Mouse (Mus musculus) heart, embryonic 12.5 days (tissue): ENCODE measurements around the gene C130050O18Rik. TPM values are rescaled to one million over a fixed set of nuclear protein-coding genes. Genes with fewer than 3 reads are reported as not detected.

Experiments used
- ATAC-seq: fragments of 200-750 bp; cut with Nextera tagmentation; 2 replicates; pipeline ENCODE4 v1.8.0; 2017; ENCODE audit warnings: moderate TSS enrichment, moderate library complexity; ENCODE audit not compliant: insufficient number of reproducible peaks, low FRiP score
- H3K27ac ChIP-seq: fragments of 300-500 bp; sonication (generic); 2 replicates; pipeline ENCODE4 v1.5.1; 2016; ENCODE audit warnings: mild to moderate bottlenecking, moderate library complexity; ENCODE audit not compliant: poor library complexity, severe bottlenecking
- H3K27me3 ChIP-seq: fragments of 300-500 bp; sonication (generic); replicated peaks from 2 replicates; pipeline ENCODE4 v1.6.1; 2016; ENCODE audit warnings: mild to moderate bottlenecking, moderate library complexity
- H3K36me3 ChIP-seq: fragments of 300-500 bp; sonication (generic); 2 replicates; pipeline ENCODE4 v1.6.1; 2016; ENCODE audit warnings: mild to moderate bottlenecking, moderate library complexity
- H3K4me1 ChIP-seq: fragments of 300-500 bp; sonication (generic); replicated peaks from 2 replicates; pipeline ENCODE4 v1.6.1; 2016; ENCODE audit warnings: mild to moderate bottlenecking
- H3K4me2 ChIP-seq: fragments of 300-500 bp; sonication (generic); 2 replicates; pipeline ENCODE4 v1.6.1; 2016; ENCODE audit warnings: mild to moderate bottlenecking, moderate library complexity
- H3K4me3 ChIP-seq: fragments of 300-500 bp; sonication (generic); 2 replicates; pipeline ENCODE4 v1.5.1; 2016; ENCODE audit warnings: mild to moderate bottlenecking
- H3K9ac ChIP-seq: fragments of 300-500 bp; sonication (generic); 2 replicates; pipeline ENCODE4 v1.6.1; 2016; ENCODE audit warnings: mild to moderate bottlenecking, moderate library complexity
- H3K9me3 ChIP-seq: fragments of 300-500 bp; sonication (generic); replicated peaks from 2 replicates; pipeline ENCODE4 v1.6.1; 2016; ENCODE audit warnings: mild to moderate bottlenecking, moderate library complexity
- WGBS: fragments of 180-500 bp; shearing (Covaris S2); methylation state at CpG from one replicate; pipeline ENCODE4 v1.1.7; 2016; 5-methylcytosine and 5-hydroxymethylcytosine counted together
- polyA plus RNA-seq: library from polyadenylated mRNA; unstranded; fragments of >200 nt; fragmentation: Nextera tagmentation; extraction: Ambion mirVana; gene quantifications from 2 replicates; pipeline ENCODE4 v1.2.1, GENCODE M21; 2016

The C130050O18Rik gene
- polyA plus RNA-seq, 1 experiment from 2014 or later = 0.10 TPM

DNA sequence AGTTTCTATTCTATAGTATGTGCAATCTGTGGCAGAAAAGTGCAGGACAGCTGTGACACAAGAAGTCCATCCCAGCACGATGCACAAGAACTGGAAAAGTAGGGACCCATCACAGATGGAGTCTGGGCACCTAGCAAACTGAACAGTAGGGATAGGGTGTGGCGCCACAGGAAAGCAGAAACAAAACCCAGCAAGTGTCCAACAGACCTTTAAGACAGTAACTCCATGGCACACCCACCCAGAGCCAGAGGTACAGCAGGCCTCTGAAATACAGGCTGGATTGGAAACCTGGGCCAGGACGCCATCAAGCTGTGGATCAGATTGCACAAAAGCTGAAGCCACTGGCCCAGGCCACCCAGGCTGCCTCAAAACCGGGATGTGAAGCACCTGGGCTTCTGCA lies 37.9 kb downstream of the C130050O18Rik start:
- Histone ChIP-seq H3K27ac (no peak overlapping the region), H3K9ac (no peak overlapping the region), H3K4me3 (no peak overlapping the region), H3K4me1 (no peaks in the 10 kb centered on the region), H3K4me2 (no peak overlapping the region), H3K9me3 (no peaks in the 10 kb centered on the region), H3K36me3 (no peaks in the 10 kb centered on the region), H3K27me3 (peaks cover 6% of the 10 kb centered on the region; the same call in 1 of the 2 replicates)
- no peak for ATAC-seq
- 75% methylated on average over 4 of the region's 4 CpGs for WGBS

DNA sequence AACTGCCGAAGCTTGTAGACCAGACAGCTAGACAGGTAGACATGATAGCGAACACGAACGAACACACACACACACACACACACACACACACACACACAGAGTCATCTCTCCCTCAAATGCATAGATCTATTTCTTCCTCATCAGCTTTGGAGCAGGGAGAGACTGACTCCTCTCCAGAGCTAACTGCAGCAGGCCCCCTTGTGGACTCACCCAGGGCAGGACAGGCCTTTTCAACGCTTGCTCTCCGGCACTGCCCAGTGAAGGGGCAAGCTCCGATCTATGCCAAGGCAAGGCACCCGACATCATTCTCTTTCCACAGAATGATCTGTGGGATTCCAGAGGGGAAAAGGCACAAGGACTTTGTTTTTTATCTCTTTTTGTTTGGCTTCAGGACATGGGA lies 40.2 kb downstream of the C130050O18Rik start:
- no peak overlapping the region for H3K9ac ChIP-seq
- no peaks in the 10 kb centered on the region for H3K9me3 ChIP-seq
- ATAC-seq = no peak
- H3K27me3 ChIP-seq = peaks cover 6% of the 10 kb centered on the region; the same call in 1 of the 2 replicates
- 85% methylated on average over 8 of the region's 8 CpGs for WGBS
- peaks cover 9% of the 10 kb centered on the region for H3K4me1 ChIP-seq
- no peaks in the 10 kb centered on the region for H3K36me3 ChIP-seq
- no peak overlapping the region for H3K4me2 ChIP-seq
- no peak overlapping the region for H3K27ac ChIP-seq
- H3K4me3 ChIP-seq = no peak overlapping the region

DNA sequence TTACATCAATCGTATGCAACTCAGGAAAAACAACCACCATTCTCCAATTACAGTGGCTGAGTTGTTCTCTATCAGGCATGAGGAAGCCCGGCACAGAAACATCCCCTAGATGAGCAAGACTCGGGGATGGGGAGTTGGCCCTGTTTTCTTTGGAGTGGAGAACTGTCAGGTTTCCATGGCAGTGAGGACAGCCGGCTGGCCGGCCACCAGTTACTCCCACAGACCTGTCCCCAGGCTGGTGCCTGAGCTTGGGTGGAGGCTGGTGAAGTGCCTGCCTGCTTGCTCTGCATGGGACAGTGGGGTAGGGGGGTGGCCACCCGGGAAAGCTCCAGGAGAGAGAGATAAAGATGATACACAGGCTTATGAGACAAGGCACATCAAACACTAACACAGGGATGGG lies 42.9 kb downstream of the C130050O18Rik start:
- Histone ChIP-seq H3K9me3 (no peaks in the 10 kb centered on the region), H3K9ac (no peak overlapping the region), H3K4me2 (no peak overlapping the region), H3K36me3 (peaks cover 9% of the 10 kb centered on the region; the same call in 1 of the 2 replicates), H3K27ac (no peak overlapping the region), H3K27me3 (no peaks in the 10 kb centered on the region), H3K4me3 (no peak overlapping the region), H3K4me1 (peaks cover 9% of the 10 kb centered on the region)
- no peak for ATAC-seq
- 51% methylated on average over 6 of the region's 6 CpGs for WGBS

DNA sequence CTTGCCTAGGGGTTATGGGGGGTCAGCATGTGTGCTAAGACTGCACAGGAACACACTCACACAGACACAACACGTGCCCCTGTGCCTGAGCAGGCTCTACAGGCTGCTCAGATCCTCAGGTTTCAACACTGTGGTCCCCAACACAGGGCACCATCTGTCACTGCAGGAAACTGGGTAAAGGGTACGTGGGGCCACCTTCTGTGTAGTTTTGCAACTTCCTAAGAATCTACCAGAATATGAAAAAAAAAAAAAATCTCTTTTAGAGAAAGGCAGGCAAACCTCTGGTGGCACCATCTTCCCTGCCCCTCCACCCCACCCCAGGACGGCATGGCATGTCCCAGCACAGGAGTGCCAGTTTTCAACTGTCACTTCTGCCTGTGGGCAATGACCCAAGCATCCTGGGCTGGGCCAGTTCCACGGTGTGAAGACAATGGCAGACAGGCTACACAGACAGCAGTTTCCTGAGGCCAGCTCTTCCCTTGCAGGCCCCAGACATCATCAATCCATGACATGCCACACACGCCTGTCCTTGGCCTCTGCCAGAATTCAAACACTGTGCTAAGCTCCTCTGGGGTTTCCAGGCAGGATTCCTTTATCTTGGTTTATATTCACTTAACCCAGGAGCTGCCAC lies 44.2 kb downstream of the C130050O18Rik start:
- Histone ChIP-seq H3K9me3 (no peaks in the 10 kb centered on the region), H3K4me1 (peaks cover 9% of the 10 kb centered on the region), H3K27me3 (no peaks in the 10 kb centered on the region), H3K4me2 (no peak overlapping the region), H3K36me3 (peaks cover 11% of the 10 kb centered on the region; the same call in 1 of the 2 replicates), H3K9ac (peak overlapping the region; percentile 14; the same call in 1 of the 2 replicates), H3K4me3 (no peak overlapping the region), H3K27ac (no peak overlapping the region)
- WGBS = 51% methylated on average over 5 of the region's 5 CpGs
- ATAC-seq = no peak

DNA sequence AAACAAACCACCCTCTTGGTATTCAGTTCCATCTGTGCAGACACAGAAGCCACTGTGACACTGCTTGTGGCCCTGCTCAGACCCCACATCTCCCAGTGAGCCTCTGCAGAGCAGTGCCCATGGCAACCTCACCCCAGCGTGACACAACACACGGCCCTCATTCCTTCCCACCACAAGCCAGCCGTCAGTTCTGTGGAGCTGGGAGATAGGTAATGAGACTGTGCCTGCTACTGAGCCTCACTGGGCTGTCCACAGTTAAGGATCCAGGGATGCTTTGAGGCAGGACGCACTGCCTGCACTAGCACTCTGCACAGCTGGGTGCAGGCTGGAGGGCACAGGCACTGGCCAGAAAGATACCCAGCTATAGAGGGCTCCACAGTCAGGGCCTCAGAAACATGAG lies 44.8 kb downstream of the C130050O18Rik start:
- H3K27me3 ChIP-seq = no peaks in the 10 kb centered on the region
- no peak overlapping the region for H3K9ac ChIP-seq
- peaks cover 11% of the 10 kb centered on the region; the same call in 1 of the 2 replicates for H3K36me3 ChIP-seq
- H3K4me1 ChIP-seq = peaks cover 9% of the 10 kb centered on the region
- no peak overlapping the region for H3K4me3 ChIP-seq
- no peak overlapping the region for H3K4me2 ChIP-seq
- H3K9me3 ChIP-seq = no peaks in the 10 kb centered on the region
- no peak overlapping the region for H3K27ac ChIP-seq
- no peak for ATAC-seq
- WGBS = 33% methylated on average over 4 of the region's 4 CpGs

DNA sequence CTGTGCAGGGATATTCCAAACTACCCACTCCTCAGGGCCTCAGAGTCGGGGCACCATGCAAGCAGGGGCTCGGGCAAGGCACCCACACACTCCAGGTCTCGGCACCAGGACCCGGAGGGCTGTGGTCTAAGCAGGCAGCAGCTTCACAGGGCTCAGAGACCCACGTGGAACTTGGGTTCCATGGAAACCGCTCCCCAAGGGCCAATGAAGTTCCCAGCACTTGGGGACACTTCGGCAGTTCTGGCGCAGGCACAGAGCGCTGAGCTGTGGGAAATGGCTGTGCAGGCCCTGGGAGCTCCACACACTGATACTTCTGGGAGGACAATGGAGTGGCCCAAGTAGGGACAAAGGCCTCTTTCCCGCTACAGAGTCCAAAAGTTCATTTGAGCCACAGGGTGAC lies 48.0 kb downstream of the C130050O18Rik start:
- Histone ChIP-seq H3K27me3 (no peaks in the 10 kb centered on the region), H3K4me2 (no peak overlapping the region), H3K36me3 (peaks cover 11% of the 10 kb centered on the region; the same call in 1 of the 2 replicates), H3K9ac (no peak overlapping the region), H3K4me1 (peaks cover 9% of the 10 kb centered on the region), H3K4me3 (no peak overlapping the region), H3K27ac (no peak overlapping the region), H3K9me3 (no peaks in the 10 kb centered on the region)
- ATAC-seq = no peak
- WGBS = 86% methylated on average over 10 of the region's 10 CpGs

DNA sequence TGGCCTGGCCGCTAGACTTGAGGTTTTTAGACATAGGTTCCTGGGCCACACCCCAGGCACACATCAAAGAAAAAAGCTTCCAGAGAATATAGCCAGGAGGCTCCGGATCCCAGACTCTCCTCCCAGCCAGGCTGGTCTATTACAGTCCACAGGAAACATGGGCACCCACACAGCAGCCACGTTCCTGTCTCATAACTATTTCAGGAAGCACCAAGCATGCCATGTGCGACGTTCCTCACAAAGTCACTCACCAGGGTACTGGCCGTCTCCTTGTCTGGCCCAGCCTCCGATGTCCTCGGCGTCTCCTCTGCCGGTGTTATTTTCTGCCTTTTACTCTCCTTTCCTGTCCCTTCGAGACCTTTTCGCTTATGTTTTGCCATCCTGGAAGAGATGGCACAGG lies 50.1 kb downstream of the C130050O18Rik start:
- Histone ChIP-seq H3K9me3 (no peaks in the 10 kb centered on the region), H3K27ac (no peak overlapping the region), H3K9ac (no peak overlapping the region), H3K4me1 (peaks cover 6% of the 10 kb centered on the region), H3K36me3 (peaks cover 11% of the 10 kb centered on the region; the same call in 1 of the 2 replicates), H3K4me2 (no peak overlapping the region), H3K27me3 (no peaks in the 10 kb centered on the region), H3K4me3 (no peak overlapping the region)
- 87% methylated on average over 12 of the region's 12 CpGs for WGBS
- no peak for ATAC-seq

DNA sequence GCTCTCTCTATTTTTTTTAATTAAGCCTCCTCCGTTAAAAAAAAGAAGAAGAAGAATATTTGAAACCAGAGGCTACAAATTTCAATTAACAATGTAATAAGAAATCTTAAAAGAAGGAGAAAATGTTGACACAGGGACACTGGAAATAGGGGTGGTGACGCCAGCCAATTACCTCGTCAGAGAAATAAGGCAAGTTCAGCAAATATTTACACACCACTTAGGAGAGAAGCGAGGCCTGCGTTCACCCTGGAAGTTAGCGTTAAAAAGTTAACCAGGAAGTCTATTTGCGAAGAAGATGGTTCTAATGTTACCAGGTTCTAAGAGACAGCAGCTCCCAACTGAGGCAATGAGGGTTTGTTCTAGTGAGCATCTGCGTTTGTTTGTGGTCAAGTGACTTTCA lies 52.2 kb downstream of the C130050O18Rik start:
- Histone ChIP-seq H3K9ac (no peak overlapping the region), H3K27me3 (peaks cover 3% of the 10 kb centered on the region; the same call in 1 of the 2 replicates), H3K9me3 (no peaks in the 10 kb centered on the region), H3K4me1 (peaks cover 6% of the 10 kb centered on the region), H3K27ac (no peak overlapping the region), H3K36me3 (peaks cover 6% of the 10 kb centered on the region; the same call in 1 of the 2 replicates), H3K4me3 (no peak overlapping the region), H3K4me2 (no peak overlapping the region)
- no peak for ATAC-seq
- 85% methylated on average over 8 of the region's 8 CpGs for WGBS

DNA sequence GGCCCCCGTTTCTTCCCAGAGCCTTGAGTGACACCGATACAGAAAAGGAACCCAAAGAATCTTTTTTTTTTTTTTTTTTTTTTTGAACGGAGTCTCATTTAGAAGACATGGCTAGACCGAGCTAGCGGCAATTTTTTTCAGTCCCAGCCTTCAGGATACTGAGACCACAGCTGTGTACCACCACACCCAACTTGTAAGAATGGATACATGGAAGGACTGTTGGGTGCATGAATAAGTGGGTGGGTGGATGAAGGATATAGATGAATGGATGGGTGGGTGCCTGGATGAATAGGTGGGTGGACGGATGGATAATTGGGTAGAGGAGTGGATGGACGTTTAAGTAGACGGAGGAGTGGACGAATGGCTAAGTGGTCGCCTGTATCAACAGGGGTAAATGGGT lies 54.9 kb downstream of the C130050O18Rik start:
- WGBS = 10% methylated on average over 10 of the region's 10 CpGs
- Histone ChIP-seq H3K27ac (no peak overlapping the region), H3K9ac (peak overlapping the region; percentile 74), H3K36me3 (no peaks in the 10 kb centered on the region), H3K9me3 (no peaks in the 10 kb centered on the region), H3K4me1 (peaks cover 6% of the 10 kb centered on the region), H3K4me2 (peak overlapping the region; percentile 87), H3K4me3 (peak overlapping the region; percentile 74), H3K27me3 (peaks cover 13% of the 10 kb centered on the region; the same call in 1 of the 2 replicates)
- no peak for ATAC-seq

DNA sequence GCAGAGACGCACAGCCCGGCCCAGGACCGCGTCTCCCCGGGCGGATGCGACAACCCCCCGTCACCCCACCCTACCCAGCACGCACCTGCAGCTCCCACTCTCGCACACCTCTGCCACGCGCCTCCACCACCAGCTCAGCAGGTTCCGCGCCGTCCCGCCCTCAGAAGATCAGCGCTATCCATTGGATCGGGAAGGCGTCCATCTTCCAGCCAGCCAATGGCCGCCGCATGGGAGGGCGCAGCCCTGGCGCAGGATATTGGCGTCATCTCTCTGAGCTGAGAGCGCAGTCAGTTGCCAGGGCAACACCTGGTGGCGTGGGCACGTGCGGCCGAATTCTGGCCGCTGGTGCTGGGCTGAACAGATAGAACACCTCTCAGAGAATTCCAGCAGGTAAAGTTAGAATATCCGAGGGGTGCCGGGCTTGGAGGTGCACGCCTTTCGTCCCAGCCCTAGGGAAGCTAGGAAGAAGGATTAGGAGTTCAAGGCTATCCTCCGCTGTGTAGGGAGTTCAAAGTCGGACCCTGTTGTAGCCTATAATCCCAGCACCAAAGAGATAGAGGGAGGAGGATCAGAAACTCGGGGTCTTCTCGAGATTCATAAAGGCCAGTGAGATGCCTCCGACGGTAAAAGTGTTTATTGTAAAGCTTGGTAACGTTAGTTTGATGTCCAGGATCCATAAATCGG lies 55.4 kb downstream of the C130050O18Rik start, which contains the start of gene 3110082I17Rik:
Gene 3110082I17Rik (minus strand): TSS at position 144 of the 684 bp plus-strand sequence.
- Histone ChIP-seq H3K4me3 (peak within 1 kb of the TSS; percentile 74), H3K9me3 (no peaks in the 10 kb centered on the region), H3K4me1 (peaks cover 6% of the 10 kb centered on the region), H3K36me3 (no peaks in the 10 kb centered on the region), H3K27me3 (peaks cover 13% of the 10 kb centered on the region; the same call in 1 of the 2 replicates), H3K4me2 (peak within 1 kb of the TSS; percentile 87), H3K27ac (no peak within 1 kb of the TSS), H3K9ac (peak within 1 kb of the TSS; percentile 74)
- ATAC-seq = peak; percentile 97
- 3% methylated on average over 42 of the region's 42 CpGs for WGBS

DNA sequence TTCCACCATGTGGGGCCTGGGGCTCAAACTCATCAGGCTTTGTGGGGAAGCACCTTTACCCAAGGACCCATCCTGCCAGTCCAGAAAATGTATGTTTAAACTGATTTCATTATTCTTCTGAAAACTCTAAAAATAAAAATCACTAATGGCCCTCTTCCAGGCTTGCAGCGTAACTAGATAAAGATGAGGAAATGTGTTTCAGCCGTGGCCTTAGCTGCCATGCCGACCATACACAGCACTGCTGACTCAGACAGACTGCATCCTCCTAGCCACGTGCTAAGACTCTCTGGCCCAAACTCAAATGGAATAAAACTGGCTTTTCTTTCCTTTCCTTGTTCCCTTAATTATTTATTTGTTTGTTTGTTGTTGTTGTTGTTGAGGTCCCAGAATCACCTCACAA lies 59.8 kb downstream of the C130050O18Rik start:
- Histone ChIP-seq H3K4me2 (no peak overlapping the region), H3K4me1 (no peaks in the 10 kb centered on the region), H3K9me3 (no peaks in the 10 kb centered on the region), H3K27me3 (peaks cover 13% of the 10 kb centered on the region; the same call in 1 of the 2 replicates), H3K9ac (no peak overlapping the region), H3K36me3 (no peaks in the 10 kb centered on the region), H3K4me3 (no peak overlapping the region), H3K27ac (no peak overlapping the region)
- 53% methylated on average over 4 of the region's 4 CpGs for WGBS
- ATAC-seq = no peak
